Mouse (Mus musculus): ENCODE data around the gene Gal3st1.

The Gal3st1 gene

GRCm38 (mm10) chr11:4035116-4035892 is 51.9 kb downstream of the Gal3st1 start:
- peak; percentile 47 to 77 for DNase-seq

GRCm38 (mm10) chr11:4035916-4036315 is 52.5 kb downstream of the Gal3st1 start:
- DNase-seq = peak; percentile 72 to 86

- no peak for DNase-seq
Observed at GRCm38 (mm10) chr11:4036365-4037084, 53.1 kb downstream of the Gal3st1 start.

GRCm38 (mm10) chr11:4039951-4040350 is 56.5 kb downstream of the Gal3st1 start:
- no peak for DNase-seq

GRCm38 (mm10) chr11:4041123-4041625 is 57.7 kb downstream of the Gal3st1 start:
- no peak for DNase-seq

- no peak for DNase-seq
Observed at GRCm38 (mm10) chr11:4043081-4043480, 59.6 kb downstream of the Gal3st1 start.

DNA sequence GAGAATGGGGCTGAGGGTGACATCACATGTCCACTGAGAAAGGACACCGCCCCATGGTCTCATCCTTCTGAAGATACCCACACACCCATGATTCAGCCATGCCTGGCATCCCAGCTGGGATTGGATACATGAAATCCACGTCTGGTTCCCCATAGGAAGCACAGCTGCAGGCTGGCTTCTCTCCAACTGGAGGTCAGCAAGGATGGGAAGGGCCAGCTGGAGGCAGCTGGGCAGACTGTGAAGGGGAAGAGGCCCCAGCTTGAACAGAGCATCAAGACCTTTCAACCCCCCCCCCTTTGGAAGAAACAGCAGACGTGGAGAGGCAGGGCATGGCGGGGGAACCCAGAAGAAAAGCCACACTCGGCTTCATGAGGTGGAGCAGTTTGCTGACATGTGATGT is 63.1 kb downstream of the Gal3st1 start:
- no peak for DNase-seq

GRCm38 (mm10) chr11:4047766-4048165 is 64.3 kb downstream of the Gal3st1 start:
- DNase-seq = no peak

GRCm38 (mm10) chr11:4048438-4048837 is 65.0 kb downstream of the Gal3st1 start:
- DNase-seq = no peak

Data from lung, adult 18-20 months (tissue).